Mouse (Mus musculus) hindbrain, embryonic 10.5 days (tissue): ENCODE measurements around the gene Cpeb4. TPM values are rescaled to one million over a fixed set of nuclear protein-coding genes. Genes with fewer than 3 reads are reported as not detected.

ENCODE experiments used
- DNase-seq: peaks from one replicate; pipeline ENCODE4 v3.0.0-alpha.2; 2017; ENCODE audit warnings: low spot score
- H3K27ac ChIP-seq: fragments of 300-500 bp; sonication (generic); 2 replicates; pipeline ENCODE4 v1.5.1; 2016; ENCODE audit warnings: mild to moderate bottlenecking, moderate library complexity
- H3K27me3 ChIP-seq: fragments of 300-500 bp; sonication (generic); 2 replicates; pipeline ENCODE4 v1.6.1; 2016; ENCODE audit warnings: mild to moderate bottlenecking; ENCODE audit not compliant: poor library complexity, insufficient read depth, severe bottlenecking
- H3K36me3 ChIP-seq: fragments of 300-500 bp; sonication (generic); 2 replicates; pipeline ENCODE4 v1.6.1; 2016; ENCODE audit warnings: mild to moderate bottlenecking, moderate library complexity
- H3K4me1 ChIP-seq: fragments of 300-500 bp; sonication (generic); replicated peaks from 2 replicates; pipeline ENCODE4 v1.6.1; 2016; ENCODE audit warnings: mild to moderate bottlenecking
- H3K4me3 ChIP-seq: fragments of 300-500 bp; sonication (generic); 2 replicates; pipeline ENCODE4 v1.5.1; 2016; ENCODE audit warnings: mild to moderate bottlenecking, moderate library complexity
- H3K9me3 ChIP-seq: fragments of 300-500 bp; sonication (generic); 2 replicates; pipeline ENCODE4 v1.6.1; 2016; ENCODE audit warnings: mild to moderate bottlenecking, moderate library complexity
- WGBS: fragments of 180-500 bp; shearing (Covaris S2); methylation state at CpG from one replicate; pipeline ENCODE4 v1.1.7; 2016; 5-methylcytosine and 5-hydroxymethylcytosine counted together
- polyA plus RNA-seq: library from polyadenylated mRNA; unstranded; fragments of >200 nt; fragmentation: Nextera tagmentation; extraction: Ambion mirVana; gene quantifications from 2 replicates; pipeline ENCODE4 v1.2.1, GENCODE M21; 2016

The Cpeb4 gene
- polyA plus RNA-seq, 1 experiment from 2014 or later = 6.0 TPM

- no peak overlapping the region; the same call in 1 of the 2 replicates for H3K27ac ChIP-seq
- WGBS = 89% methylated on average over 5 of the region's 5 CpGs
- no peak overlapping the region for H3K4me3 ChIP-seq
- DNase-seq = no peak
- H3K27me3 ChIP-seq = no peaks in the 10 kb centered on the region
- no peaks in the 10 kb centered on the region for H3K9me3 ChIP-seq
- H3K4me1 ChIP-seq = peaks cover 38% of the 10 kb centered on the region
- H3K36me3 ChIP-seq = no peaks in the 10 kb centered on the region
Observed at GRCm38 (mm10) chr11:31850995-31851394, 21.0 kb upstream of the Cpeb4 start.

- H3K4me1 ChIP-seq = peaks cover 28% of the 10 kb centered on the region
- no peaks in the 10 kb centered on the region for H3K36me3 ChIP-seq
- no peak overlapping the region for H3K4me3 ChIP-seq
- DNase-seq = no peak
- H3K27me3 ChIP-seq = no peaks in the 10 kb centered on the region
- 0 out of 2 replicates have a peak overlapping the region, but pooled peaks have one; percentile 40 for H3K27ac ChIP-seq
- H3K9me3 ChIP-seq = no peaks in the 10 kb centered on the region
- WGBS = 73% methylated on average over 4 of the region's 4 CpGs
Observed at GRCm38 (mm10) chr11:31851702-31852560, 20.1 kb upstream of the Cpeb4 start.

DNA sequence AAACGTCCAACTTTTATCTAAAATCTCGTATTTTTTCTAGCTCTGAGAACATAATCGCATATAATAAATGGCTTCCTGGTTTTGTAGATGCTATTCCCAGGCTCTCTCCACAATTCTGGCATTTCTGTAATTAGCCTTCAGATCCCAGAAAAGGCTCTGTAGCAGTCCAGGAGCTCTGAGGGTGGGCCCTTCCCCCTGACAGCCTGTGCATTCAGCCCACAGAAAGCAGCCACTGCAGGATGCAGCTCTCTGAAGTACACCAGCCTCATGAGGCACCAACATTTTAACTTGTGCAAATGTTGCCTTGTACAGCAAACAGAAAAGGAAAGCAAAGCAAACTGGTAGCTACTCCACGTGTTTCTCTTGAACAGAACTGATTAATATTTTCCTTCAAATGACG is 17.1 kb upstream of the Cpeb4 start:
- H3K36me3 ChIP-seq = no peaks in the 10 kb centered on the region
- H3K4me3 ChIP-seq = no peak overlapping the region
- no peak overlapping the region for H3K27ac ChIP-seq
- H3K27me3 ChIP-seq = no peaks in the 10 kb centered on the region
- DNase-seq = no peak
- H3K9me3 ChIP-seq = no peaks in the 10 kb centered on the region
- H3K4me1 ChIP-seq = peaks cover 18% of the 10 kb centered on the region
- 81% methylated on average over 5 of the region's 5 CpGs for WGBS

DNA sequence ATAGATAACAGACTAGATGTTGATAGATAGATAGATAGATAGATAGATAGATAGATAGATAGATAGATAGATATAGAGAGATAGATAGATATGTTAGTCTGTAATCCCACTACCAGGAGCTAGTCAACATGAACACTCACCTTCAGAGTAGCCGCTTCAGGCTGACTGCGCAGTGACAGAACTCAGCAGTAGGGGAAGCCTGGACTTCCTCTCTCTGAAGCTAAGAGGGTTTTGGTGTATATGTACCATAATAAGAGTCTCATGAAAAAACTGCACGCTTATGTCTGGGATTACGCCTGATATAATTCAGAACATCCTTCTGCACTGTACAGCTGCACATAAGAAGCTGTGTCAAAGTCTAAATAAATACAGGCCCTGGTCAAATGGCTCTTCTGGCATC is 14.5 kb upstream of the Cpeb4 start:
- no peak overlapping the region for H3K27ac ChIP-seq
- H3K4me3 ChIP-seq = no peak overlapping the region
- no peaks in the 10 kb centered on the region for H3K4me1 ChIP-seq
- no peaks in the 10 kb centered on the region for H3K27me3 ChIP-seq
- no peak for DNase-seq
- no peaks in the 10 kb centered on the region for H3K36me3 ChIP-seq
- WGBS = 94% methylated on average over 4 of the region's 4 CpGs
- no peaks in the 10 kb centered on the region for H3K9me3 ChIP-seq

DNA sequence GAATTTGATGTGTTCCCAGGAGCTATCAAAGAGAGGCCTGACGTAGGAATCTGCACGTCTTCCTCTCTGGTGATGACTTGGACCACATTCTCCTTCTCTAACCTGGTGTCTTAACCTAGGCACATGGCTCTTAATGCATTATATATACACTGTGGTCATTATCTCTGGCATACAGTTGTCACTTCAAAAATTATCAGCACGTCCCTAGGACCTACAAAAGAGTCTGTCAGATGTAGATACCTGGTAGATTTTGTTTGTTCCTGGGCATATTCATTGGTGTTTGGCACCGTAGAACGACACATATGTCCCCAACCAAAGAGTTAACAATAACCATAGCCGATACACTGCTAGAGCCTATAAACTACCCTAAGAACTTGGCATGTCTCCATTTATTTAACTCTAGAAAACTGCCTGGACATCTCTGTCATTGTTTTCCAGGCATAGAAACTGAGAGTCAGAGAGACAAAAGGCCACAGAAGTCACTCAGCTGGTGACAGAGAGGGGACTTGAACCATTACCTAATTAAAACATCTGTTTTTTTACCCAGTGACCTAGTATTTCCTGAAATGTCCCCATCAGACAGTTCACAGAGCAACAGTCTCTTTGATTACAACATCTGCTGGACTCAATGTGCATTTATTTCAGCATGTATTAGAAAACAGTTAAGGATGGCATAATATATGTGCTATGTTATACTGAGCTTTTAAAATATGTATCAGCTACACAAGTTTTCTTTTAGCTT is 10.7 kb upstream of the Cpeb4 start:
- H3K36me3 ChIP-seq = no peaks in the 10 kb centered on the region
- H3K9me3 ChIP-seq = no peaks in the 10 kb centered on the region
- 82% methylated on average over 6 of the region's 6 CpGs for WGBS
- no peak overlapping the region for H3K27ac ChIP-seq
- no peaks in the 10 kb centered on the region for H3K4me1 ChIP-seq
- no peaks in the 10 kb centered on the region for H3K27me3 ChIP-seq
- no peak for DNase-seq
- no peak overlapping the region for H3K4me3 ChIP-seq

DNA sequence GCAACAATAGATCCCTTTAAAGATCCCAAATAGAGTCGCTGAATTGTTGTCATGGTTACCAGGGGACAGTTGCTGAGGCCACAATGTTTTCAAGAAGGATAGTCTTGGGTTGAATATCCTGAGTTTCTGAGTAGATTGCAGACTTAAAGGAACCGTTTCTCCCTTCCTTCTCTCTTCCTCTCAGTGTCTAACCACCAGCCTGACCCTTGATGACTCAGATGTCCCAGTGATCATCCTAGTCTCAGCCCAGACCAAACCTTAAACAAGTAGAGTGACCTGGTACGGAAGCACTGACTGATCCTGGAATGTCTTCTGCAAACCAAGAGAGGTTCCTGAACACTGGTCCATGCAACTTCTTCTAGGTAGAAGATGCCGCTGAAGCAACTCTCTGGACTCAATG is 4.0 kb upstream of the Cpeb4 start:
- DNase-seq = no peak
- Histone ChIP-seq H3K9me3 (no peaks in the 10 kb centered on the region), H3K4me3 (no peak overlapping the region), H3K4me1 (peaks cover 27% of the 10 kb centered on the region), H3K36me3 (no peaks in the 10 kb centered on the region), H3K27me3 (no peaks in the 10 kb centered on the region), H3K27ac (no peak overlapping the region)
- 70% methylated on average over 4 of the region's 4 CpGs for WGBS

- peak overlapping the region; percentile 97 for H3K27ac ChIP-seq
- H3K27me3 ChIP-seq = no peaks in the 10 kb centered on the region
- under 1% methylated on average over 53 of the region's 53 CpGs for WGBS
- H3K4me1 ChIP-seq = peaks cover 44% of the 10 kb centered on the region
- peak overlapping the region; percentile 86 for H3K4me3 ChIP-seq
- no peaks in the 10 kb centered on the region for H3K36me3 ChIP-seq
- DNase-seq = peak; percentile 98
- H3K9me3 ChIP-seq = no peaks in the 10 kb centered on the region
Observed at GRCm38 (mm10) chr11:31870285-31871010, 1.6 kb upstream of the Cpeb4 start.

DNA sequence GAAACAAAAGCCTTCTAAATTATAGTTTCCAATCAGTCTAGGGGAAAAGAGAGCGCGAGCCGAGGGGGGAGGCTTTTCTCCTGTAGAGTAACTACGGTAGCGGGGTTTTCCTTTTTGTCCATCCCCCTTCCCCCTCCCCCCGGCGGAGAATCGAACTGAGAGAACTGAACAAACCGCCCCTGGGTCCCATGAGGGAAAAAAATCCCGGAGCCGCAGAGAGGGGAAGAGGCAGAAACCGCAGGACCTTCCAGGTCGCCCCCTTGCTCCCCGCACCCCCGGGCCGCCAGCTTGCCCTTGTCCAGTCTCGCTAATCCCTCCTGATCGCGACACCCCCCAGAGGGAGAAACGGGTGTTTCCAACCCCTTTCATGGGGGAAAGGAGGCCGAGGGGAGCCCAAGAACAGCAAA is 873 bp upstream of the Cpeb4 start:
- 2% methylated on average over 21 of the region's 21 CpGs for WGBS
- peak overlapping the region; percentile 86 for H3K4me3 ChIP-seq
- H3K36me3 ChIP-seq = no peaks in the 10 kb centered on the region
- H3K27me3 ChIP-seq = no peaks in the 10 kb centered on the region
- no peaks in the 10 kb centered on the region for H3K9me3 ChIP-seq
- peak; percentile 47 for DNase-seq
- peak overlapping the region; percentile 97 for H3K27ac ChIP-seq
- H3K4me1 ChIP-seq = peaks cover 44% of the 10 kb centered on the region

DNA sequence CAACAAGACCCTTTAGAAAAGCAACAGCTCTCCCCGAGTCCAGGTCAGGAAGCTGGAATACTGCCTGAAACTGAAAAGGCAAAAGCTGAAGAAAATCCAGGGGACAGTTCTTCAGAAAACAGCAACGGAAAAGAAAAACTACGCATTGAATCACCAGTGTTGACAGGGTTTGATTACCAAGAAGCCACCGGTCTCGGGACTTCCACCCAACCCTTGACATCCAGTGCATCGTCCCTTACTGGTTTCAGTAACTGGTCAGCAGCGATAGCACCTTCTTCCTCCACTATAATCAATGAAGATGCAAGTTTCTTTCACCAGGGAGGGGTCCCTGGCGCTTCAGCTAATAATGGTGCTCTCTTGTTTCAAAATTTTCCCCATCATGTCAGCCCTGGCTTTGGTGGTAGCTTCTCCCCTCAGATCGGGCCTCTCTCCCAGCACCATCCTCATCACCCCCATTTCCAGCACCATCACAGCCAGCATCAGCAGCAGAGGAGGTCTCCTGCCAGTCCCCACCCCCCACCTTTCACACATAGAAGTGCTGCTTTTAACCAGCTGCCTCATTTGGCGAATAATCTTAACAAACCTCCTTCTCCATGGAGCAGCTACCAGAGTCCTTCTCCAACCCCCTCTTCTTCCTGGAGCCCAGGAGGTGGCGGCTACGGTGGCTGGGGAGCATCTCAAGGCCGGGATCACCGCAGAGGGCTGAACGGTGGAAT is 693 bp downstream of the Cpeb4 start:
- H3K4me1 ChIP-seq = peaks cover 42% of the 10 kb centered on the region
- WGBS = 57% methylated on average over 15 of the region's 15 CpGs
- no peak for DNase-seq
- no peaks in the 10 kb centered on the region for H3K9me3 ChIP-seq
- no peaks in the 10 kb centered on the region for H3K27me3 ChIP-seq
- peak overlapping the region; percentile 64; the same call in 1 of the 2 replicates for H3K27ac ChIP-seq
- peak overlapping the region; percentile 86 for H3K4me3 ChIP-seq
- H3K36me3 ChIP-seq = no peaks in the 10 kb centered on the region

GRCm38 (mm10) chr11:31874071-31874470 is 2.1 kb downstream of the Cpeb4 start:
- Histone ChIP-seq H3K4me3 (peak overlapping the region; percentile 86), H3K9me3 (no peaks in the 10 kb centered on the region), H3K27ac (no peak overlapping the region), H3K27me3 (no peaks in the 10 kb centered on the region), H3K4me1 (peaks cover 38% of the 10 kb centered on the region), H3K36me3 (no peaks in the 10 kb centered on the region)
- 73% methylated on average over 2 of the region's 2 CpGs for WGBS
- DNase-seq = no peak

GRCm38 (mm10) chr11:31883671-31884070 is 11.7 kb downstream of the Cpeb4 start:
- DNase-seq = no peak
- 84% methylated on average over 1 of the region's 1 CpGs for WGBS

DNA sequence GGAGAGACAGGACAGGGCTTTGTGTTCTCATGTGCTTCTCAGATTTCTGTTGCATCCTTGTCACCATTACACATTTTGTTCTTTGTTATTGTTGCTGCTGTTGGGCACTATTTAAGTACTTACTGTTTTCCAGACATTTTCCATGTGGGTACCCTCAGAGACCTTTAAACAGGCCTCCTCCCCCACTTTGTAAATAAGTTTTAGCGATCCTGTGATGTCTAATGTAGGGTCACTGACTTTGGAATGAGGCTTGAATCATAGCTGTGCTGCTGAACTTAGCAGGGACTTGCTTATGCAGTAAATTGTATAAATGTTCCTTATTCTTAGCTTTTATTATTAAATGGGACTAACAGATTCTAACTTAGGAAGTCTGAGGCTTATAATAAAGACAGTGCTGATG is 13.8 kb downstream of the Cpeb4 start:
- Histone ChIP-seq H3K36me3 (0 out of 2 replicates have a peak, but pooled peaks cover 4% of the 10 kb centered on the region), H3K27ac (no peak overlapping the region), H3K9me3 (no peaks in the 10 kb centered on the region), H3K4me1 (no peaks in the 10 kb centered on the region), H3K4me3 (no peak overlapping the region), H3K27me3 (no peaks in the 10 kb centered on the region)
- WGBS = 71% methylated on average over 1 of the region's 1 CpGs
- no peak for DNase-seq

More at GRCm38 (mm10) chr11:31883671-31884070, 11.7 kb downstream of the Cpeb4 start:
- H3K4me3 ChIP-seq = no peak overlapping the region
- H3K27ac ChIP-seq = no peak overlapping the region
- H3K27me3 ChIP-seq = no peaks in the 10 kb centered on the region
- no peaks in the 10 kb centered on the region for H3K4me1 ChIP-seq
- H3K9me3 ChIP-seq = no peaks in the 10 kb centered on the region
- no peaks in the 10 kb centered on the region for H3K36me3 ChIP-seq
